ENCODE assay signal across 24 mouse cellular contexts in the genomic region with DNA sequence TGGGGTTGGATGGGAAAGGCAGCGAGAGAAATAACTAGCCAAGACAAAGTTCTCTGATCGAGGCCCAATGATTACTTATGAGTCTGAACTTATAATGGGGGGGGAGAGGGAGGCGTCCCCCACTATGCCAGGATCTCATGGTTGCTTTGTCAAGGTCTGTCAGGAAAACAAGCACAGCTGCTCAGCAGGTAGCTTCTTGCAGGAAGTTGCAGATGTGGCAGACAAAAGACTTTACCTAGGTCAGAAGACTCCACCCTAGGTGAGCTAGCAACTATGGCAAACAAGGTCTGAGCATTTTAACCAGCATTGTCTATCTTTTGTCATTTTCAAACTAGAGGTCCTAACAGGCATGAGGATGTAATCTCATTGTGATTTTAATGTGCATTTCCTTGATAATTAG.
DNase-seq lines count a peak whose midpoint lies in the region; ATAC-seq lines count a peak whose summit lies in the region.
"Had no signal": no experiment of that assay in that cellular context is flagged by ENCODE, and none has a peak within 500 bp of the region (broad histone marks: within the 10 kb centered on the region; RNA-seq: fewer than 3 reads in every experiment).

No protein-coding gene starts in this region.

- H3K27me3 ChIP-seq in limb, embryonic 10.5 days (ENCODE audit: low read depth, poor library complexity, severe bottlenecking) = no peaks in the 10 kb centered on the region
- no peaks in the 10 kb centered on the region for H3K27me3 ChIP-seq in midbrain, embryonic 13.5 days
- H3K27me3 ChIP-seq: CH12.LX had no signal

- no peaks in the 10 kb centered on the region for H3K4me1 ChIP-seq in limb, embryonic 10.5 days
- H3K4me1 ChIP-seq in midbrain, embryonic 13.5 days (replicated peaks) = no peaks in the 10 kb centered on the region

- H3K9me3 ChIP-seq in limb, embryonic 10.5 days (replicated peaks) = no peaks in the 10 kb centered on the region
- no peaks in the 10 kb centered on the region for H3K9me3 ChIP-seq in midbrain, embryonic 13.5 days
- H3K9me3 ChIP-seq: G1E had no signal

- ATAC-seq in midbrain, embryonic 13.5 days = no peak
- ATAC-seq: activated CD4-positive, CD25-positive, alpha-beta regulatory T cell, adult 4 months; CD4-positive, CD25-positive, alpha-beta regulatory T cell, adult 4 months; Patski had no signal

- H3K4me3 ChIP-seq in limb, embryonic 10.5 days = no peak overlapping the region
- no peak overlapping the region for H3K4me3 ChIP-seq in midbrain, embryonic 13.5 days (replicated peaks)

- peak; percentile 76 for DNase-seq in ES-CJ7 (ENCODE audit: low read depth, low spot score)
- DNase-seq in R1 (ENCODE audit: low read depth, low spot score) = peak; percentile 82
- DNase-seq in ZHBTc4 (ENCODE audit: low read depth, low spot score) = peak; percentile 11
- no peak for DNase-seq in limb, embryonic 10.5 days (ENCODE audit: low spot score)
- no peak for DNase-seq in cerebellum, adult 11 months
- DNase-seq: adrenal gland, adult 2 months; adrenal gland, adult 8-10 months; adrenal gland, postnatal 10 days; adrenal gland, postnatal 14 days; adrenal gland, postnatal 25 days; adrenal gland, postnatal 36 days; B cell, adult 2 months; cerebellum, adult 11-12 months; cerebellum, adult 18-20 months; cerebellum, adult 2 months; cerebellum, adult 8-10 months; cerebellum, adult 9-10 months; cerebellum, adult 9-11 months had no signal

- WGBS in limb, embryonic 10.5 days = 78% methylated on average over 3 of the region's 3 CpGs
- WGBS in midbrain, embryonic 13.5 days = 78% methylated on average over 3 of the region's 3 CpGs

- no peak overlapping the region for H3K27ac ChIP-seq in limb, embryonic 10.5 days
- no peak overlapping the region for H3K27ac ChIP-seq in midbrain, embryonic 13.5 days

- H3K4me2 ChIP-seq in midbrain, embryonic 13.5 days (replicated peaks) = no peak overlapping the region

- no peaks in the 10 kb centered on the region for H3K36me3 ChIP-seq in limb, embryonic 10.5 days
- H3K36me3 ChIP-seq in midbrain, embryonic 13.5 days = no peaks in the 10 kb centered on the region
- H3K36me3 ChIP-seq: G1E had no signal

- H3K9ac ChIP-seq in midbrain, embryonic 13.5 days (replicated peaks) = no peak overlapping the region

Comparison
In these comparisons a context has a peak if more than half of its experiments do, and no peak if none do; other contexts are left out.
1. DNase-seq: peak in ES-CJ7 (single experiment), R1 (single experiment) and ZHBTc4 (single experiment); none in limb, embryonic 10.5 days (single experiment) and cerebellum, adult 11 months (single experiment).